Mouse (Mus musculus): ENCODE data around the gene Thsd4.
A peak's percentile ranks its signal among the peaks of the same experiment; 100 is the strongest.

The Thsd4 gene

GRCm38 (mm10) chr9:60521806-60522264 lies at the start of gene Thsd4:
Gene Thsd4, minus strand, starts transcription at chr9:60522046.
- DNase-seq (ENCODE audit: low spot score in 2 of 2), result peak in 1 of 2 experiments; percentile 13

- no peak for DNase-seq (ENCODE audit: low spot score in 2 of 2)
These were observed 49.2 kb upstream of the Thsd4 start for GRCm38 (mm10) chr9:60571041-60571440.

- DNase-seq (ENCODE audit: low spot score in 2 of 2), result no peak
These were observed 47.5 kb upstream of the Thsd4 start for GRCm38 (mm10) chr9:60569366-60569765.

GRCm38 (mm10) chr9:60563809-60564208 lies 42.0 kb upstream of the Thsd4 start:
- DNase-seq (ENCODE audit: low spot score in 2 of 2), result no peak

- DNase-seq (ENCODE audit: low spot score in 2 of 2), result no peak
These were observed 40.9 kb upstream of the Thsd4 start for GRCm38 (mm10) chr9:60562443-60563371.

- DNase-seq (ENCODE audit: low spot score in 2 of 2), result no peak
These were observed 39.9 kb upstream of the Thsd4 start for GRCm38 (mm10) chr9:60561641-60562289.

GRCm38 (mm10) chr9:60558507-60558906 lies 36.7 kb upstream of the Thsd4 start:
- DNase-seq (ENCODE audit: low spot score in 2 of 2), result no peak

- DNase-seq (ENCODE audit: low spot score in 2 of 2), result no peak
These were observed 29.4 kb upstream of the Thsd4 start for GRCm38 (mm10) chr9:60551238-60551637.

GRCm38 (mm10) chr9:60548182-60548581 lies 26.3 kb upstream of the Thsd4 start:
- DNase-seq (ENCODE audit: low spot score in 2 of 2), result no peak

GRCm38 (mm10) chr9:60546169-60546568 lies 24.3 kb upstream of the Thsd4 start:
- no peak for DNase-seq (ENCODE audit: low spot score in 2 of 2)

- no peak for DNase-seq (ENCODE audit: low spot score in 2 of 2)
These were observed 23.7 kb upstream of the Thsd4 start for GRCm38 (mm10) chr9:60545361-60546096.

GRCm38 (mm10) chr9:60543422-60544015 lies 21.7 kb upstream of the Thsd4 start:
- peak in 1 of 2 experiments; percentile 9 for DNase-seq (ENCODE audit: low spot score in 2 of 2)

- DNase-seq (ENCODE audit: low spot score in 2 of 2), result no peak
These were observed 8.5 kb upstream of the Thsd4 start for GRCm38 (mm10) chr9:60530310-60530709.

GRCm38 (mm10) chr9:60529348-60530243 lies 7.8 kb upstream of the Thsd4 start:
- DNase-seq (ENCODE audit: low spot score in 2 of 2), result no peak

GRCm38 (mm10) chr9:60528269-60528668 lies 6.4 kb upstream of the Thsd4 start:
- DNase-seq (ENCODE audit: low spot score in 2 of 2), result no peak

- DNase-seq (ENCODE audit: low spot score in 2 of 2), result no peak
These were observed 6.0 kb upstream of the Thsd4 start for GRCm38 (mm10) chr9:60527836-60528235.

- DNase-seq (ENCODE audit: low spot score in 2 of 2), result no peak
These were observed 5.2 kb upstream of the Thsd4 start for GRCm38 (mm10) chr9:60527051-60527450.

GRCm38 (mm10) chr9:60526195-60526594 lies 4.3 kb upstream of the Thsd4 start:
- DNase-seq (ENCODE audit: low spot score in 2 of 2), result no peak

GRCm38 (mm10) chr9:60521143-60521542 lies 703 bp downstream of the Thsd4 start:
- DNase-seq (ENCODE audit: low spot score in 2 of 2), result no peak

GRCm38 (mm10) chr9:60519601-60520000 lies 2.2 kb downstream of the Thsd4 start:
- no peak for DNase-seq (ENCODE audit: low spot score in 2 of 2)

GRCm38 (mm10) chr9:60518216-60518615 lies 3.6 kb downstream of the Thsd4 start:
- DNase-seq (ENCODE audit: low spot score in 2 of 2), result no peak

Measured in natural killer cell, adult 2 months (primary cell).